Mouse (Mus musculus) liver, embryonic 14.5 days (tissue): Measurements from ENCODE around the gene Dram2.

Experiments used
- CTCF ChIP-seq: IDR thresholded peaks from 2 replicates; pipeline ENCODE4 v1.5.1; 2016; ENCODE audit warnings: antibody characterized with exemption, low read depth, control low read depth
- EP300 ChIP-seq: IDR thresholded peaks from 2 replicates; pipeline ENCODE4 v1.6.1; 2016; ENCODE audit warnings: antibody characterized with exemption, low read depth

DNA sequence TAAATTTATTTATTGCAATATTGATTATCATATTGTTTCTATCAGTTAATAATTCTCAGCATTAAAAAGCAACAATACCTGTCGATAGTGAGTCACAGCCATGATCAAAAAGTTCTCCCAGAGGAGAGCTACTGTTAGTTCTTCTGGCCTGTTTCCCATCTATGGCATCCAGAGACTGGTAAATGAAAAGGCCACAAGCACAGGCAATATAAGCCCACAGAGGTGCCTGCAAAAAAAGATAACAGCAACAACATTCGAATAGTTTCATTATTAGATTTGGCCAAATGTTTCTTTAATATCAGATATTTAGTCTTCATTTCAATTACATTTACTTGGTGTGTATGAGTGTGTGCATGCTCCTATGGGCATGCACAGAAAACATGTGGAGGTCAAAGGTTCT, 14.3 kb upstream of the Dram2 start:
- no peak for TF ChIP-seq CTCF
- no peak for TF ChIP-seq EP300
